Mouse (Mus musculus) stomach, postnatal 0 days (tissue): Measurements from ENCODE around the gene Vps33b.
A peak's percentile ranks its signal among the peaks of the same experiment; 100 is the strongest.

Experiments used
- CTCF ChIP-seq: IDR thresholded peaks from 2 replicates; pipeline ENCODE4 v1.5.1; 2016; ENCODE audit warnings: antibody characterized with exemption, low read depth, mild to moderate bottlenecking, moderate library complexity
- EP300 ChIP-seq: optimal IDR thresholded peaks from 2 replicates; pipeline ENCODE3; 2016; ENCODE audit warnings: antibody characterized with exemption

GRCm38 (mm10) chr7:80280998-80281397 is 11.5 kb downstream of the Vps33b start:
- TF ChIP-seq CTCF (peak; percentile 47), EP300 (no peak)
